Mouse (Mus musculus) central nervous system, embryonic 18 days (tissue): ENCODE results near the gene Vmn2r117. TPM values are rescaled to one million over a fixed set of nuclear protein-coding genes. Genes with fewer than 3 reads are reported as not detected.

ENCODE experiments used
- polyA plus RNA-seq: library from polyadenylated mRNA; depleted of rRNA; stranded (reverse); fragments of >200 nt; gene quantifications from 2 replicates; pipeline ENCODE4 v1.2.3, GENCODE M21; 2012; rRNA removed

The Vmn2r117 gene
- polyA plus RNA-seq = not detected in 2 replicates

GRCm38 (mm10) chr17:23479599-23479998 lies at the start of gene Vmn2r117:
Gene Vmn2r117 (minus strand): TSS chr17:23479699.

Other genes with a start within 250 kb of the Vmn2r117 start
- not detected in 2 replicates for gene Vmn2r114, start 167.2 kb downstream of the Vmn2r117 start, polyA plus RNA-seq
- not detected in 2 replicates for gene Vmn2r115, start 136.0 kb downstream of the Vmn2r117 start, polyA plus RNA-seq
- not detected in 2 replicates for gene Vmn2r116, start 95.1 kb downstream of the Vmn2r117 start, polyA plus RNA-seq
- gene Zfp213, start 84.5 kb upstream of the Vmn2r117 start, polyA plus RNA-seq = 12.9 and 13.4 TPM in 2 replicates
- gene Zfp13, start 119.8 kb upstream of the Vmn2r117 start, polyA plus RNA-seq = 35.4 and 39.3 TPM in 2 replicates
- 0.08 and 0.12 TPM in 2 replicates for gene Zscan10, start 121.2 kb upstream of the Vmn2r117 start, polyA plus RNA-seq
- gene Mmp25, start 165.6 kb upstream of the Vmn2r117 start, polyA plus RNA-seq = 0.87 and 1.0 TPM in 2 replicates
- 0.13 and 0.22 TPM in 2 replicates for gene Bicdl2, start 180.8 kb upstream of the Vmn2r117 start, polyA plus RNA-seq
- gene Hcfc1r1, start 193.9 kb upstream of the Vmn2r117 start, polyA plus RNA-seq = 86.9 and 88.9 TPM in 2 replicates
- gene Thoc6, start 194.2 kb upstream of the Vmn2r117 start, polyA plus RNA-seq = 28.9 and 33.0 TPM in 2 replicates
- 2.5 and 3.4 TPM in 2 replicates for gene Tnfrsf12a, start 197.8 kb upstream of the Vmn2r117 start, polyA plus RNA-seq
- 0.54 and 0.72 TPM in 2 replicates for gene Cldn6, start 199.6 kb upstream of the Vmn2r117 start, polyA plus RNA-seq
- 0.40 and 0.47 TPM in 2 replicates for gene Cldn9, start 204.3 kb upstream of the Vmn2r117 start, polyA plus RNA-seq
- 0.17 and 0.32 TPM in 2 replicates for gene 1520401A03Rik, start 243.1 kb upstream of the Vmn2r117 start, polyA plus RNA-seq
- 19.8 and 20.8 TPM in 2 replicates for gene Pkmyt1, start 246.6 kb upstream of the Vmn2r117 start, polyA plus RNA-seq